Mouse (Mus musculus) neural tube, embryonic 10.5 days (tissue): ENCODE measurements around the gene Syt11.
"Not testable (repeated sequence)": the region's sequence is repeated elsewhere in the genome, so short reads cannot be mapped to it uniquely, and the experiment has no call there.

Source experiments
- DNase-seq: peaks from one replicate; pipeline ENCODE4 v3.0.0-alpha.2; 2017; ENCODE audit warnings: low spot score; ENCODE audit errors: extremely low spot score

The Syt11 gene

GRCm38 (mm10) chr3:88774939-88775841 is at the start of gene Syt11:
Syt11 (minus strand) TSS chr3:88775164.
- peak; percentile 69 for DNase-seq

- no peak for DNase-seq
Measured at GRCm38 (mm10) chr3:88803910-88804540, 29.1 kb upstream of the Syt11 start.

- DNase-seq = not testable (repeated sequence)
Measured at GRCm38 (mm10) chr3:88797507-88797906, 22.5 kb upstream of the Syt11 start.

GRCm38 (mm10) chr3:88788033-88788432 is 13.1 kb upstream of the Syt11 start:
- not testable (repeated sequence) for DNase-seq

GRCm38 (mm10) chr3:88786805-88787204 is 11.8 kb upstream of the Syt11 start:
- DNase-seq = not testable (repeated sequence)

- DNase-seq = not testable (repeated sequence)
Measured at GRCm38 (mm10) chr3:88786323-88786722, 11.4 kb upstream of the Syt11 start.

GRCm38 (mm10) chr3:88784889-88785288 is 9.9 kb upstream of the Syt11 start:
- no peak for DNase-seq

- not testable (repeated sequence) for DNase-seq
Measured at GRCm38 (mm10) chr3:88773163-88773562, 1.8 kb downstream of the Syt11 start.

GRCm38 (mm10) chr3:88772399-88772798 is 2.6 kb downstream of the Syt11 start:
- peak; percentile 61 for DNase-seq

- not testable (repeated sequence) for DNase-seq
Measured at GRCm38 (mm10) chr3:88771941-88772280, 3.1 kb downstream of the Syt11 start.

GRCm38 (mm10) chr3:88771189-88771940 is 3.6 kb downstream of the Syt11 start:
- DNase-seq = peak; percentile 44

- DNase-seq = no peak
Measured at GRCm38 (mm10) chr3:88762401-88762831, 12.5 kb downstream of the Syt11 start.

GRCm38 (mm10) chr3:88761619-88762018 is 13.3 kb downstream of the Syt11 start:
- DNase-seq = no peak

- DNase-seq = peak; percentile 39
Measured at GRCm38 (mm10) chr3:88758045-88758500, 16.9 kb downstream of the Syt11 start.

GRCm38 (mm10) chr3:88756276-88756675 is 18.7 kb downstream of the Syt11 start:
- DNase-seq = peak; percentile 45

GRCm38 (mm10) chr3:88755541-88755940 is 19.4 kb downstream of the Syt11 start:
- DNase-seq = no peak

GRCm38 (mm10) chr3:88754283-88754682 is 20.7 kb downstream of the Syt11 start:
- DNase-seq = no peak

GRCm38 (mm10) chr3:88746871-88747231 is 28.1 kb downstream of the Syt11 start:
- DNase-seq = no peak

- no peak for DNase-seq
Measured at GRCm38 (mm10) chr3:88746139-88746870, 28.7 kb downstream of the Syt11 start.

GRCm38 (mm10) chr3:88745534-88745933 is 29.4 kb downstream of the Syt11 start:
- no peak for DNase-seq

GRCm38 (mm10) chr3:88740147-88740546 is 34.8 kb downstream of the Syt11 start:
- no peak for DNase-seq
